Mouse (Mus musculus) forelimb bud, embryonic 11.5 days (tissue): Measurements from ENCODE around the gene Hist1h4d.
"Not testable (repeated sequence)": the region's sequence is repeated elsewhere in the genome, so short reads cannot be mapped to it uniquely, and the experiment has no call there.

ENCODE experiments used
- DNase-seq: peaks from one replicate; pipeline ENCODE4 v3.0.0-alpha.2; 2012; ENCODE audit warnings: low read depth, low spot score

Gene Hist1h4d

GRCm38 (mm10) chr13:23573034-23573897 is 8.1 kb upstream of the Hist1h4d start:
- not testable (repeated sequence) for DNase-seq

- peak; percentile 98 for DNase-seq
Observed at GRCm38 (mm10) chr13:23573898-23574524, 7.4 kb upstream of the Hist1h4d start, which contains the start of the genes Hist1h2bf and Hist1h2ad. Gene Hist1h2bf, minus strand, starts transcription at chr13:23574196. Gene Hist1h2ad, plus strand, starts transcription at chr13:23574381.

DNA sequence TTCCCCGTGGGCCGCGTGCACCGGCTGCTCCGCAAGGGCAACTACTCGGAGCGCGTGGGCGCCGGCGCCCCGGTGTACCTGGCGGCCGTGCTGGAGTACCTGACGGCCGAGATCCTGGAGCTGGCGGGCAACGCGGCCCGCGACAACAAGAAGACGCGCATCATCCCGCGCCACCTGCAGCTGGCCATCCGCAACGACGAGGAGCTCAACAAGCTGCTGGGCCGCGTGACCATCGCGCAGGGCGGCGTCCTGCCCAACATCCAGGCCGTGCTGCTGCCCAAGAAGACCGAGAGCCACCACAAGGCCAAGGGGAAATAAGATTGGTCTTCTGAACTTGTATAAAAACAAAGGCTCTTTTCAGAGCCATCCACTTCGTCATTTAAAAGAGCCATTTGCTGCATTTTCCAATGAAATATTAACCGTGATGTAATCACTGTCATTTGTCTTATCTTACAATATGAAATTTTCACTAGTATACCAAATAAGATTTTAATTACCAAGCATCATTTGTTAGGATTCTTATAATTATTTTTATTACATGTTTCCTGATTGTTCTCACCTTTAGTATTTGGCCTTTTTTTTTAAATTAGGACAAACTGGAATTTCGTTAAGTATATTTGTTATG is 6.7 kb upstream of the Hist1h4d start:
- DNase-seq, result not testable (repeated sequence)

GRCm38 (mm10) chr13:23575271-23575851 is 6.0 kb upstream of the Hist1h4d start, which contains the start of gene Hist1h3d:
Gene Hist1h3d, plus strand, starts transcription at chr13:23575763.
- peak; percentile 89 for DNase-seq

GRCm38 (mm10) chr13:23575864-23576313 is 5.5 kb upstream of the Hist1h4d start:
- peak; percentile 11 for DNase-seq

GRCm38 (mm10) chr13:23576351-23576881 is 5.0 kb upstream of the Hist1h4d start:
- DNase-seq, result peak; percentile 57

DNA sequence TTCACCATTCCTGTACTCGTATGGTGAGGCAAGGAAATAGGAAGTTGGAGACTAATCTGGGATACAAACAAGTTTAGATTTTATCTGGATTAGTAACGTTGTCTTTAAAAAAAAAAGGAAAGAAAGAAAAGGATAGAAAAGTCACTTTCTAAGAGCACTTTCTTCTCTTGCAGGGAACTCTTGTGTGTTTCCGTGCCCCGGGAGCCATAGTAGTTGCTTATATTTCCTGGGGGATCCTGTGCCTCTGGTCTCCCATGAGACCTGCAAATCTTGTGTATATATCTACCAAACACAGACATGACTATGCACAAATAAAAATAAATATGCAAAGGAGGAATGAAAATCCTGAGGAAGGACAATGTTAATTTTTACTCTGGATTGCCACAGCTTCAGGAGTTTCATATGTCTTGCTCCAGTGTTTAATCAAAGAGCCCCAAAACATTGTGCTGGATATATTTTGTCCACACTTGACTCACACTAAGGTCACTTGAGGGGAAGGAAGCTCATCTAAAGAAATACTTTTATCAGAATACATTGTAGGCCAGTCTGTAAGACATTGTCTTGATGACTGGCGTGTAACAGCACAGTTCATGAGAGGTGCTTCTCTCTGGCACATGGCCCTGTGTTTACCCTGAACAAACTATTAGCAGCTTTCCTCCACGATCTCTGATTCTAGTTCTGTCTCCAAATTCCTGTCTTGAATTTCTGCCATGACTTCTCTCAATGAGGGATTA is 4.3 kb upstream of the Hist1h4d start:
- peak; percentile 12 for DNase-seq

GRCm38 (mm10) chr13:23577835-23578234 is 3.6 kb upstream of the Hist1h4d start:
- no peak for DNase-seq

- peak; percentile 34 for DNase-seq
Observed at GRCm38 (mm10) chr13:23582219-23583056, 1.0 kb downstream of the Hist1h4d start.

DNA sequence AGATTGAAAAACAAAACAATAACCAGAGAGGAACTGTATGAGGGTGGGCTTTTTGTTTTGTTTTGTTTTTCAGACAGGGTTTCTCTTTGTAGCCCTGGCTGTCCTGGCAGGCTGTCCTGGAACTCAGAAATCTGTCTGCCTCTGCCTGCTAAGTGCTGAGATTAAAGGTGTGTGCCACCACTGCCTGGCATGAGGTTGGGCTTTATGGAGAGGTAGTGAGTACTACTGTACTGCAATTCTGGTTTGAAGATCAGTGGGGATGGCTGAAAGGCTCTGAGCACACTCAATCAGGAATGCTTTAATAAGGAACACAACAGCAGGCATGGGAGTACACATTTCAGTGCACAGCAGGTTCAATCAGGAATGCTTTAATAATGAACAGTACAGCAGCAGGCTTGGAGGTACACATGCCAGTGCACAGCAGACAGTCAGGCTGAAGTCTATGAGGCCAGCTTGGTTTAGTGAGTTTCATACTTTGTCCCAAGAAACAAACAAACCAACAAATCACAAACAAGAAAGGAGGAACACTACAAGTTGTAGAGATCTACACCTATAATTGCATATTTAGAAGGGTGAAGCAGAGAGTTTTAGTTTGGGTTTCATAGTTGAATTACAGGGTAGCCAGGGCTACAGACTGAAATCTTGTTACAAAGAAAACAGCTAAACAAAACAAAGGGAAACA is 2.1 kb downstream of the Hist1h4d start:
- DNase-seq, result peak; percentile 14

- peak; percentile 47 for DNase-seq
Observed at GRCm38 (mm10) chr13:23584331-23584730, 2.9 kb downstream of the Hist1h4d start.

GRCm38 (mm10) chr13:23585029-23585441 is 3.6 kb downstream of the Hist1h4d start:
- DNase-seq, result peak; percentile 79

GRCm38 (mm10) chr13:23585442-23586098 is 4.2 kb downstream of the Hist1h4d start:
- peak; percentile 94 for DNase-seq

- DNase-seq, result peak; percentile 33
Observed at GRCm38 (mm10) chr13:23586099-23586939, 4.9 kb downstream of the Hist1h4d start.

- peak; percentile 11 for DNase-seq
Observed at GRCm38 (mm10) chr13:23586940-23587225, 5.5 kb downstream of the Hist1h4d start.

DNA sequence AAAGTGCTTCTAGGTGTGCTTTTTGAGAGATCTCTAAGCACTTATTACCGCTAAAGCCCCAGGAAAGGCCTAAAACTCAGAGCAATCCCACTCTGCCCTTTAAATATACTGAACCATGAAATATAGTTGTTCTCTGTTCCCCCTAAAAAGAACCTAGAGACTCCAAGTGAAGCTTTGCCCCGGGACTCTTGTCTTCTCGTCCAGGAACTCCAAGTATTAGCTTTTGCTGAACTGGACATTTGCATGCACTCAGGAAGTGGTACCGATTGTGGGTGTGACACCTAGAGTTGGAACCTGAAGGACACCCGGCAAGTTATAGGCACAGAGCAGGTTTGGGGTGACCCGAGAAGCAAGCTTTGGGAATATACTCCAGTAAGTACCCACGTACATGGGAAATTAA is 9.8 kb downstream of the Hist1h4d start:
- DNase-seq, result no peak

- DNase-seq, result not testable (repeated sequence)
Observed at GRCm38 (mm10) chr13:23591886-23592285, 10.5 kb downstream of the Hist1h4d start.

GRCm38 (mm10) chr13:23592614-23593013 is 11.2 kb downstream of the Hist1h4d start:
- DNase-seq, result no peak
